Mouse (Mus musculus) mature B cell (primary cell): ENCODE data around the gene Ints12.

Experiments used
- in situ Hi-C: fragments of 300-500 bp; cut with MboI; formaldehyde crosslinking; loops from 2 replicates; pipeline ENCODE4 v1.14.3; 2019

The Ints12 gene

DNA sequence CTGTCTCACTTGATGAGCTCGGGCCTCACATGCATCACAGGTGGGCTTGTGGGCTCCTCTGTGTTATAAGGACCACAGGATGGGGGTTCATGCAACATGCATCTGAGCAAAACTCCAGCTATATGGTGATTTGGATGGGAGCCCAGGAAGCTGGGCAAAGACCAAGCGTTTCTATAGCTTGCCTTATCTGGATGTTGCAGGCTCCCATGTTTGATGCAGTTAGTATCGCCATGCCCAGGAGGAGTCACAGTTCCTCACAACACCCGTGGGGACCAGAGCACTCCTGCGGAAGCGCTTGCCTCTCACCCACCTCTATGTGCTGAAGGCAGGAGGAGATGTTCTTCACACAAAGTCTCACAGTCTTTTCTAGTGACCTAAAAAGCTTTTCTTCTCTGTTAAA lies 50.2 kb downstream of the Ints12 start:
- in situ Hi-C loops: no loop called here

DNA sequence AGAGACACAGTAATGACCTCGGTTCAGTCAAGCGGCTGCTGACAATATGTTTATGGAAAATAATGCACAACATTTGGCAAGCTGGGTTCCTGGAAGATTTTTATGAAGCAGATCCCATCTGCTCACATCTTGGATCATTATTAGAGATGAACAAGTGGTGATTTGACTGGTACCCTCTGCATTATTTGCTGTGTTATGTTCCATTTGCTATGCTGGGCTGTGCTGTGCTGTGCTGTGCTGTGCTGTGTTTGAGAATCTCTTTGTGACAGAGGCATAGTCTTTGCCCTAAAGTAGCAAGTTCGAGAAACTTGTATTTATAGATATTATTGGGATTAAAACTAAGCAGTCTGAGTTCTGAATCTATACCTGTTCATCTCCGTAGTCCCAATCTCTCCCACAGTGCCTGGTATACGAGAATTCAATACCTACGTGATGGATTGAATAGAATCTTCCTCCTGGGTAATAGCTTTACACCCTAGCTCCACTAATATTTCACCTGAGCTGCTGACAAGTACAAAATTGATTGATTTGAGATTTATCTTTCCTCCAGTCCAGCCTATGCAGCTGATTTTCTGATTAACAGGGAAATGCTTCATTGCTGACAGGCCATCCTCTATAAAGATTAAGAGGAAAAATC lies 53.0 kb downstream of the Ints12 start:
- in situ Hi-C loops: no loop called here

DNA sequence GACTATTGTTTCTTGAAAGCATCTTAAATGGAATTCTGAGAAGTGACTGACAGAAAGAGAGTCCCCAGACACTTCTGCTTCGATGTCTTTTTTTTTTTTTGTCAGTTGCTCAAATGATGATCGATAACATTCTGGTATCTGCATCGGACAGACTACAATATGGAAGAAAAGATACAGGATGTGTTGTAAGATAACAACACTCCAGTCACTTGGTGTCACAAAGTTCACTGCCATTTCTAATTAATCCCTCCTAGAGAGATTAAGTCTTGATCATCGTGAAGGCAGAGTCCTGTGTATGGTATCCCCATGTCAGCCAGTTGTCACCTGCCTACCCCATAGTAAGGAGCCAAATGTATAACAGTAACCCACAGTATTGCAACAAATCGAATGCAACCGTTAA lies 60.0 kb downstream of the Ints12 start:
- in situ Hi-C loops: no loop called here

DNA sequence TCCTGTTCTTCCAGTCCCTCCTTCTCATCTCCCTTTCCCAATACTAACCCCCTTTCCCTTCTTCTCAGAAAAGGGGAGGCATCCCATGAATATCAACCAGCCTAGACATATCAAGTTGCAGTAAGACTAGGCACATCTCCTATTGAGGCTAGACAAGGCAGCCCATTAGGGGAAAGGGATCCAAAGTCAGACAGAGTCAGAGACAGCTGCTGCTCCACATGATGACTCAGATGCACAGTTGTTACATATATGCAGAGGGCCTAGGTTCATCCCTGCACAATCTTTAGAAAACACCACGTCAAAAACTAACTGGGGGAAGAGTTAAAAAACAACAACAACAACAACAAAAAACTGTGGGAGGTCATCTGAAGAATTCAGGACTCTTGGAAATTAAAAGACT lies 61.2 kb downstream of the Ints12 start:
- in situ Hi-C loops: no loop called here

DNA sequence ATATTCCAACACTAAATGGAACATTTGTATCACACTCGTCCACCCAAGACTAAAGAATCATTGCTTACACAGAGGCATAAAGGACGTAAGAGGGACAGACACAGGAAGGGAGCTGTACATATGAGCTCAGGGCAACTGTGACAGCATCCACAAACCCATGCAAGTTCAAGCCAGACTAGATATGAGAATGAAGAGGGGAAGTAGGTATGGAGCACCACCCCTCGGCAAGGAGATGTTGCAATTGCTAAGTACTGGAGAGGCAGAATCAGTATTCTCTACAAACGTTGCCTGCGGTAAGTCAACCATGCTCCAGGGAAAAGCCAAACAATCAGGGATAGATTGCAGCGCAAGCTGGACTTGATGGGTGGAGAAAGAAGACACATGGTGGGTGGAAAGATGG lies 62.0 kb downstream of the Ints12 start:
- in situ Hi-C loops: no loop called here

DNA sequence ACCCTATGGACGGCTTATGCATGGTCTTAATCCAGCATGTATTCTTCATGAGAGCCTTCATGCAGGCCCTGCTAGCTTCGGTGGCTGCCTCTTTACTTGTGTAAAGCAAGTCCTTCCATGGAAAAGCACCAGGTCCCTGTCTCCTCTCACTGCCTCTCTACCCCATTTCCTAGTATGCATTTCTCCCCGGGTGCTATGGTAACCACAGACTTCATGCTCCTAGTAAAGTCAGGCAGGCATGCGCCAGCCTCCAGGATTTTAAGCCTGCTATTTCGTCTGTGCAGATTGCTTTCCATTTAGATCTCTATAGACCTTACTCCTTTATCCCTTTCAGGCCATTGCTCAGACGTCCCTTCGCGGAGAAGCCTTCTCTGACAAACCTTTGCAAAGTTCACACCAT lies 63.0 kb downstream of the Ints12 start:
- in situ Hi-C loops: no loop called here

DNA sequence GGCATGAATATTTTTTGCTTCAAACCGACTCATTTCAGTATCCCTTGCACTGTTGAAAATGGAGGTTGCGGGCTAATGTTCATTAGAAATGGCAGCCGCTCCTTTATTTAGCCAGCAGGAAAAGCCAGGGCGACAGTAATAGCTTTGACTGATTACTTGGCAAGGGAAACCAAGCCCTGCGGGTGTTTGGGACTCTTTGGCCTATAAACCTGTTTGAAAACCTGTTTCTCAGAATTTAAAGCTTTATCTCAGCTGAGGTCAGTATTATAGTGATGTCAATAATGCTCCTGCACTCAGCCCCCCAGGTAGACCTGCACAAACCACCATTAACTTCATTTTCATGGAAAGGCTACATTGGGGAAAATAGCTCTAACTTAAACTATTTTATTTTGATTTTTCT lies 66.6 kb downstream of the Ints12 start:
- in situ Hi-C loops: no loop called here
